Mouse (Mus musculus): ENCODE results near the gene Vmn1r82.

The Vmn1r82 gene

DNA sequence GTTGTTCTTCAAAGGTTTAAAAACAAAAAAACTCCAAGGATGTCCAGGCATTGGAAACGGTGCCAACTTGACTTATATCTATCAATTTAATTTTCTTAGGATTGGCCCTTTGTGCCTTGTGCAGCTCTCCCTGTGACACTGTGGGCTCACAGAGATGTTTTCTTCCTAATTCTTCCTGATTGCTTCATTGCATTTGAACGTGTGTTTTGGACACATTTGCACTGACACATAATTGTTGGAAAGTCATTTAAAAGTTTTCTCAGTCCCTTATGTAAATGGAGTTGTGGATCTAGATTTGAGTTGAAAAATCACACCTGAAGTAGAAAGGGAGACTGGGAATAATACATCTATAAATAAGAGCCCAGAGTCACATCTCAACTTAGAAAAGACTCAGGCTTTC lies at the start of gene Vmn1r82:
Vmn1r82 (plus strand) TSS at position 301 of the 400 bp plus-strand sequence.
- no peak for DNase-seq

DNA sequence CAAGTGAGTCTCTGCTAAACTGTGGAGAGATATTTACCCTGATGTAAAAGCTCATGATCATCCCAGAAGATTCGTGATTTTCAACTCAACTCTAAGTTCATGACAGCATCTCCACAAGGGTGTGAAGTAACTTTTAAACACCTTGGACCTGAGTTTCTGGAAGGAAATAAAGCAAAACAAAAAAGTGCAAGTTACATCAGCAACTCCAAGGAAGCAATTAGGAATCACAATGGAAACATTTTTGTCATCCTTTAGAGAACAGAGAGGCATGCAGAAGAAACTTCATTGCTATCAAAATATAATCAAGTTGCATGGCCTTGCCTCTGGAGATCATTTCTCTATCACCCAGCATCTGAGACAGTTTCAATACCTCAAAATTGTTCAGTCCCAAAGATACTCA lies 32.1 kb upstream of the Vmn1r82 start, which contains the start of gene Vmn1r81:
Vmn1r81 (minus strand) TSS at position 101 of the 400 bp plus-strand sequence.
- no peak for DNase-seq

DNA sequence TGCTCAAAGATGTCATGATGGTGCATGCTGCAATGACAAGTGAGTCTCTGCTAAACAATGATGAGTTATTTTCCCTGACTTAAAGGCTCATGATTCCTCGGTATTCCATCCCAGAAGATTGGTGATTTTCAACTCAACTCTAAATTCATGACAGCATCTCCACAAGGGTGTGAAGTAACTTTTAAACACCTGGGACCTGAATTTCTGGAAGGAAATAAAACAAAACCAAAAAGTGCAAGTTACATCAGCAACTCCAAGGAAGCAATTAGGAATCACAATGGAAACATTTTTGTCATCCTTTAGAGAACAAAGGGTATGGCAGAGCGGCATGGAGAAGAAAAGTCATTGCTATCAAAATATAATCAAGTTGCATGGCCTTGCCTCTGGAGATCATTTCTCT lies 29.2 kb downstream of the Vmn1r82 start, which contains the start of gene Vmn1r83:
Vmn1r83 (minus strand) TSS at position 101 of the 400 bp plus-strand sequence.
- DNase-seq, result no peak
